In genomic region chr5:76674022-76674653, GRCm38 (mm10) we compare ENCODE assay signal across 22 mouse cellular contexts.
"Had no signal": no experiment of that assay in that cellular context is flagged by ENCODE, and none has a peak within 500 bp of the region (broad histone marks: within the 10 kb centered on the region; RNA-seq: fewer than 3 reads in every experiment).

No protein-coding gene starts in this region.

- H3K36me3 ChIP-seq: heart, embryonic 12.5 days; hindbrain, embryonic 15.5 days had no signal

- ATAC-seq: hindbrain, postnatal 0 days had no signal

- H3K27me3 ChIP-seq: heart, embryonic 12.5 days; hindbrain, embryonic 13.5 days; hindbrain, embryonic 15.5 days; limb, embryonic 12.5 days had no signal

- H3K27ac ChIP-seq: gastrocnemius, adult 2 months; heart, embryonic 10.5 days; hindbrain, embryonic 10.5 days; hindbrain, embryonic 13.5 days; hindbrain, embryonic 15.5 days; hindbrain, postnatal 0 days; layer of hippocampus, adult 2 months; left cerebral cortex, adult 2 months; limb, embryonic 10.5 days had no signal

- H3K9ac ChIP-seq: heart, embryonic 12.5 days; hindbrain, embryonic 13.5 days; hindbrain, embryonic 15.5 days; limb, embryonic 12.5 days had no signal

- H3K4me1 ChIP-seq: heart, embryonic 10.5 days; heart, embryonic 12.5 days; hindbrain, embryonic 10.5 days; hindbrain, embryonic 15.5 days; limb, embryonic 10.5 days; limb, embryonic 12.5 days had no signal

- H3K4me3 ChIP-seq: gastrocnemius, adult 2 months; heart, embryonic 10.5 days; heart, embryonic 12.5 days; hindbrain, embryonic 10.5 days; hindbrain, embryonic 13.5 days; hindbrain, embryonic 15.5 days; layer of hippocampus, adult 2 months; left cerebral cortex, adult 2 months; limb, embryonic 10.5 days; limb, embryonic 12.5 days had no signal

- H3K4me2 ChIP-seq: heart, embryonic 12.5 days; hindbrain, embryonic 13.5 days; hindbrain, embryonic 15.5 days; limb, embryonic 12.5 days; liver, embryonic 11.5 days had no signal

- H3K9me3 ChIP-seq: heart, embryonic 10.5 days; hindbrain, embryonic 13.5 days; hindbrain, embryonic 15.5 days; limb, embryonic 10.5 days; limb, embryonic 12.5 days had no signal

- DNase-seq: gastrocnemius, adult 2 months; gastrocnemius, postnatal 10 days; gastrocnemius, postnatal 25 days; heart, postnatal 10 days; heart, postnatal 4 days; kidney, adult 18-20 months; kidney, adult 8-10 months; kidney, postnatal 10 days; kidney, postnatal 25 days; kidney, postnatal 4 days; liver had no signal
